Mouse (Mus musculus): ENCODE data around the gene Fastk. TPM values are rescaled to one million over a fixed set of nuclear protein-coding genes. Genes with fewer than 3 reads are reported as not detected.
"Not testable (repeated sequence)": the region's sequence is repeated elsewhere in the genome, so short reads cannot be mapped to it uniquely, and the experiment has no call there.

Fastk gene
- polyA plus RNA-seq, 1 experiment = 230 TPM

GRCm38 (mm10) chr5:24400362-24400761, 44.7 kb downstream of the Fastk start:
- H3K36me3 ChIP-seq (ENCODE audit: control insufficient read depth, insufficient read depth, low read length) = peaks cover 27% of the 10 kb centered on the region
- TF ChIP-seq CTCF (IDR thresholded peaks at IDR 0.05; ENCODE audit: extremely low read depth, insufficient read length, insufficient replicate concordance, low read depth, low read length) (no peak), POLR2A (IDR thresholded peaks at IDR 0.05; ENCODE audit: low read depth, low read length) (no peak)
- H3K27me3 ChIP-seq (ENCODE audit: control insufficient read depth, insufficient read depth, low read length) = no peaks in the 10 kb centered on the region
- WGBS = 94% methylated on average over 11 of the region's 11 CpGs
- no peak overlapping the region for H3K4me3 ChIP-seq (ENCODE audit: low read depth, low read length)
- no peak overlapping the region for H3K27ac ChIP-seq (ENCODE audit: insufficient read depth, low read depth, low read length)
- H3K4me1 ChIP-seq (ENCODE audit: control insufficient read depth, insufficient read depth, insufficient read length, low read length) = no peaks in the 10 kb centered on the region

DNA sequence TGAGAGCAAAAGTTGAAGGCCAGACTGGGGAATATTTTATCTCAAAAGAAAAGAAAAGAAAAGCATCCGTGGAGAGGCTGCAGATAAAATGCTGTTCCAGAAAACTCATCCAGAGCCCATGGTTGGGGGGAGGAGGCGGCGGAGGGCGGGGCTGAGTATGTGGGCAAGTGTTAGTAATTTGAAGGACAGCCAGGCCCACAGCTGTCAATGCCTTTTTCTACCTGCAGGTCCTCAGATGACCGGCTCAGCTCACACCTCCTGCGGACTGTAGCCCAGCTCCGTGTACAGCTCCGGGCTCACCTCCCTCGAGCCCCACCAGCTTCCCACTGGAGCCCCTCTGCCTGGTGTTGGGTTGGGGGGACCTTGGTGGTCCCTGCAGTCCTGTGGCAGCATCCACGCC, 45.4 kb downstream of the Fastk start:
- H3K4me3 ChIP-seq (ENCODE audit: low read depth, low read length) = no peak overlapping the region
- H3K36me3 ChIP-seq (ENCODE audit: control insufficient read depth, insufficient read depth, low read length) = peaks cover 27% of the 10 kb centered on the region
- TF ChIP-seq POLR2A (IDR thresholded peaks at IDR 0.05; ENCODE audit: low read depth, low read length) = no peak
- TF ChIP-seq CTCF (IDR thresholded peaks at IDR 0.05; ENCODE audit: extremely low read depth, insufficient read length, insufficient replicate concordance, low read depth, low read length) = no peak
- no peaks in the 10 kb centered on the region for H3K27me3 ChIP-seq (ENCODE audit: control insufficient read depth, insufficient read depth, low read length)
- 92% methylated on average over 10 of the region's 10 CpGs for whole genome bisulfite sequencing
- H3K27ac ChIP-seq (ENCODE audit: insufficient read depth, low read depth, low read length) = no peak overlapping the region
- no peaks in the 10 kb centered on the region for H3K4me1 ChIP-seq (ENCODE audit: control insufficient read depth, insufficient read depth, insufficient read length, low read length)

- H3K4me1 ChIP-seq (ENCODE audit: control insufficient read depth, insufficient read depth, insufficient read length, low read length); H3K4me3 ChIP-seq (ENCODE audit: low read depth, low read length); H3K27ac ChIP-seq (ENCODE audit: insufficient read depth, low read depth, low read length); H3K27me3 ChIP-seq (ENCODE audit: control insufficient read depth, insufficient read depth, low read length); H3K36me3 ChIP-seq (ENCODE audit: control insufficient read depth, insufficient read depth, low read length): not testable (repeated sequence)
- WGBS = 68% methylated on average over 6 of the region's 6 CpGs
Measured at GRCm38 (mm10) chr5:24396254-24396653, 48.8 kb downstream of the Fastk start.

DNA sequence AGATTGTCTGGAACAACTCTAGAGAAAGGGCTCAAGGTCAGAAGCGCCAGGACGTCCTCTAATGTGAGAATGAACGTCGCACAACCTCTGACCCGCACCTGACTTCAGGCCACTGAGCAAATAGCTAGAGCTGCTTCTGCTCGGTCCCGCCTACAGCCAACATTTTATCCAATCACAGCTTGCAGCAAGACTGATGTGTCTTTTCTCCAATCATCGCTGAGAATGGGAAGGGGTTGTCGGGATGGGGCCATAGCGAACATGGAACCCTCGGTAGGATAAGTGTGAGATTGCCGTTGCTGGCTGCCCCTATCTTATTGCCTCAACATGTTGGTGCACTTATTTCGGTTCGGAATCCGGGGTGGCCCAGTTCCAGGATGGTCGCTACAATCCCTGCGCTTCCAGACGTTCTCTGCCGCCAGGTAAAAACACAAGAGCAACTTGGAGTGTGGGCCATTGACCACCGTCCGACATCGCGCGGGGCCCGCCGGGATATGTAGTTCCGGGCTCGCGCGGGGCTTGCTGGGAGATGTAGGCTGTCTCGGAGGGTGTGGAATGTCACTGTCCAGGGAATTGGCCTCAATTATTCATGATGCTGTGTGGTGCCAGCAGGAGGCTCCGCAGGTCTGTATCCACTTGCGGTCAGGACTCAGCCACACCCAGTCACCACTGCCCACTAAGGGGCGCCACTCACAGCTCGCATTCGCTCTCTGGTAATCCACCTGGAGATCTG, 50.8 kb downstream of the Fastk start:
- TF ChIP-seq POLR2A (IDR thresholded peaks at IDR 0.05; ENCODE audit: low read depth, low read length) = peak; percentile 49
- TF ChIP-seq CTCF (IDR thresholded peaks at IDR 0.05; ENCODE audit: extremely low read depth, insufficient read length, insufficient replicate concordance, low read depth, low read length) = peak; percentile 74; the same call in 1 of the 2 replicates
- H3K4me3 ChIP-seq (ENCODE audit: low read depth, low read length) = peak overlapping the region; percentile 71
- H3K4me1 ChIP-seq (ENCODE audit: control insufficient read depth, insufficient read depth, insufficient read length, low read length) = peaks cover 7% of the 10 kb centered on the region; the same call in 1 of the 2 replicates
- H3K36me3 ChIP-seq (ENCODE audit: control insufficient read depth, insufficient read depth, low read length) = no peaks in the 10 kb centered on the region
- H3K27ac ChIP-seq (ENCODE audit: insufficient read depth, low read depth, low read length) = peak overlapping the region; percentile 89
- 1% methylated on average over 36 of the region's 36 CpGs for WGBS
- no peaks in the 10 kb centered on the region for H3K27me3 ChIP-seq (ENCODE audit: control insufficient read depth, insufficient read depth, low read length)

- Histone ChIP-seq H3K4me1 (ENCODE audit: control insufficient read depth, insufficient read depth, insufficient read length, low read length) (peaks cover 8% of the 10 kb centered on the region; the same call in 1 of the 2 replicates), H3K4me3 (ENCODE audit: low read depth, low read length) (peak within 1 kb of the TSS; percentile 71), H3K36me3 (ENCODE audit: control insufficient read depth, insufficient read depth, low read length) (no peaks in the 10 kb centered on the region), H3K27ac (ENCODE audit: insufficient read depth, low read depth, low read length) (peak within 1 kb of the TSS; percentile 89), H3K27me3 (ENCODE audit: control insufficient read depth, insufficient read depth, low read length) (0 out of 2 replicates have a peak, but pooled peaks cover 2% of the 10 kb centered on the region)
- WGBS = 13% methylated on average over 7 of the region's 7 CpGs
- TF ChIP-seq CTCF (IDR thresholded peaks at IDR 0.05; ENCODE audit: extremely low read depth, insufficient read length, insufficient replicate concordance, low read depth, low read length) (peak; percentile 91; the same call in 1 of the 2 replicates), POLR2A (IDR thresholded peaks at IDR 0.05; ENCODE audit: low read depth, low read length) (no peak)
Measured at GRCm38 (mm10) chr5:24393392-24393997, 51.6 kb downstream of the Fastk start, which contains the start of gene Abcb8. TSS of gene Abcb8 (plus strand) at chr5:24393663.

GRCm38 (mm10) chr5:24392724-24393123, 52.4 kb downstream of the Fastk start:
- H3K27me3 ChIP-seq (ENCODE audit: control insufficient read depth, insufficient read depth, low read length) = peaks cover 6% of the 10 kb centered on the region; the same call in 1 of the 2 replicates
- H3K36me3 ChIP-seq (ENCODE audit: control insufficient read depth, insufficient read depth, low read length) = no peaks in the 10 kb centered on the region
- H3K4me1 ChIP-seq (ENCODE audit: control insufficient read depth, insufficient read depth, insufficient read length, low read length) = peaks cover 15% of the 10 kb centered on the region
- no peak for TF ChIP-seq POLR2A (IDR thresholded peaks at IDR 0.05; ENCODE audit: low read depth, low read length)
- no peak for TF ChIP-seq CTCF (IDR thresholded peaks at IDR 0.05; ENCODE audit: extremely low read depth, insufficient read length, insufficient replicate concordance, low read depth, low read length)
- H3K4me3 ChIP-seq (ENCODE audit: low read depth, low read length) = no peak overlapping the region
- 46% methylated on average over 7 of the region's 7 CpGs for WGBS
- H3K27ac ChIP-seq (ENCODE audit: insufficient read depth, low read depth, low read length) = no peak overlapping the region

DNA sequence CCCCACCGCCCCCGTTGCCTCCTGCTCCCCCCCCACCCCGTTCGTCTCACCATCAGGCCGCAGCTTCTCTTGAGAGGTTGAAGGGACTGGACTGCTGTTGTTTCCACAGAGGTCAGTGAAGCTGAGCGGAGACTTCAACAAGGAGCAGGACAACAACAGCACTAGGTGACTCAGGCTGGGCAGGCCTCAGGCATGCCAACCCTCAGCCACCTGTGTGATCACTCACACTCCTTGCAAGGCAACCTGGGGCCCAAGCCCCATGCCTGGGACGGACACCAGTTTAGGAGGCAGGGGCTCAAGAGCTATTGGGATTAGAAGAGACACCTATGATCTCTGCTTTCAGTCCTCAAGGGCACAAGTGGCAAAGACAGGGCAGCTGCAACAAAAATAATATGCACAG, 53.2 kb downstream of the Fastk start, which contains the start of gene Atg9b:
Atg9b (minus strand) TSS at position 280 of the 400 bp plus-strand sequence.
- Histone ChIP-seq H3K4me1 (ENCODE audit: control insufficient read depth, insufficient read depth, insufficient read length, low read length) (peaks cover 21% of the 10 kb centered on the region), H3K27me3 (ENCODE audit: control insufficient read depth, insufficient read depth, low read length) (peaks cover 13% of the 10 kb centered on the region; the same call in 1 of the 2 replicates), H3K4me3 (ENCODE audit: low read depth, low read length) (no peak within 1 kb of the TSS), H3K27ac (ENCODE audit: insufficient read depth, low read depth, low read length) (no peak within 1 kb of the TSS), H3K36me3 (ENCODE audit: control insufficient read depth, insufficient read depth, low read length) (no peaks in the 10 kb centered on the region)
- WGBS = 89% methylated on average over 7 of the region's 7 CpGs
- TF ChIP-seq CTCF (IDR thresholded peaks at IDR 0.05; ENCODE audit: extremely low read depth, insufficient read length, insufficient replicate concordance, low read depth, low read length) = no peak
- TF ChIP-seq POLR2A (IDR thresholded peaks at IDR 0.05; ENCODE audit: low read depth, low read length) = no peak

All from small intestine, adult 2 months (tissue).